Mouse (Mus musculus) sigmoid colon, adult 10 weeks (tissue): ENCODE data around the gene Zfp180. TPM values are rescaled to one million over a fixed set of nuclear protein-coding genes. Genes with fewer than 3 reads are reported as not detected.

Experiments
- polyA plus RNA-seq: library from polyadenylated mRNA; stranded (reverse); fragments of 350-450 nt; fragmentation: Illumina TruSeq; extraction: RNeasy Lipid Tissue Mini Kit (QIAGEN cat#74804); gene quantifications from one replicate; pipeline ENCODE4 v1.2.3, GENCODE M21; 2014; ENCODE audit warnings: low read depth, low replicate concordance

The Zfp180 gene
- polyA plus RNA-seq, result 12.2 TPM

GRCm38 (mm10) chr7:24081634-24082431 lies at the start of gene Zfp180:
Gene Zfp180 (plus strand): TSS chr7:24081924.

DNA sequence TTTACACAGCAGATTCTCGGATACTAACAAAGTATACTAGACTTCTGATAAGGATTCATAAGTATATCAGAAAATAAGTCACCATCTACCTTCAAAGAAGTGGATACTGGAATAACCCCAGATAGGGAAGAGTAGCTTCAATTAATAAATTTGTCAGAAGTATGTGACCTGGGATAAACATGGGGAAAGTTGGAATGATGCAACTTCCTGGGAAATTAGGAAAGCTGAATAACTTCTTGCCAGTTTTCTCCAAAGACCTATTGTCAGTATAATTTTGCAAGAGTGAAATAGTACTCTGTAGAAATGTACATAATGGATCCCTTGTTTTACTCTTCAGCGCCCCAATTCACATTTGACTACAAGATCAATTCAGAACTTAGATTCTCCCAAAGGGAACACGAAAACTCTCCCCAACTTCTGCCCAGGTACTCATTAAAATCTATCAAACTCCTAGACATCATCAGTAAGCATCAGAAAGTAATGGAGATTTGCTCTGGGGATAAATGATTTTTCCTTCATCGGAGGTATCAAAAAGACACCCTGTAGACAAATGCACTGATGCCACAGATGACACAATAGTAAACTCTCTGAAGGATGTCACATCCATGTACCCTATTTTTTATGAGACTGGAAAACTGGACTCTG lies 28.9 kb upstream of the Zfp180 start, which contains the start of gene Vmn1r183:
Gene Vmn1r183, plus strand, starts transcription at position 595 of the 645 bp plus-strand sequence.

DNA sequence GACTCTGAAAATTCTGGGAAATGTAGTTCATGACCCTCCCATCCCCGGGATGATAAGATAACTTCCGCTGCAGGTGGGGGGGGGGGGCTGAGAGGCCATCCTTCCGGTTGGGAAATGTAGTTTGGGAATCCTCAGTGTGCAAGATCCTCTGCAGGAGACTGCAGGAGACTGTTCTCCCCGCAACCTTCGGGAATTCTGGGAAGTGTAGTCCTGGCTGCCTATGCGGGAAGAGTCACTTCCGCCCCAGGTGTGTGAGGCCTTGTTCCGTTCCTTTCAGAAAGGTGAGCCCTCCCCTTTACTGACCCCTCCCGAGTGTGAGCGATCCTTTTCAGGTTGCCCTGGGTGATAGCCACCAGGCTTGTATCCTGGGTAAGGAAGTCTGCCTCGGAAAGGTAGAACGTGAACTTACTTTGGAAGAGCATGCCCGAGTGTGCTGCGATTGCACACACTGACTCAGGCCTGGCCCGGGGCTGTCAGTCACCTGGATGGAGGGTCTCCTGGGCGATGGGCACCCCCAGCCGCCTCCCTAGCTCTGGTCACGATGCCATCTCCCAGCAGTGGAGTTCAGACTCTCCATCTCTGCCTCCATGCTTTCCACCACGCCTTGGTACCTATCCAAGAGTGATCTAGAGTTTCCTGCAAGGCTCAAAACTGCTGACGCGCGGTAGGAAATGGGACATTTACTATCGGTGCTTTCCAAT lies 30.6 kb downstream of the Zfp180 start, which contains the start of gene Zfp112:
Gene Zfp112, plus strand, starts transcription at position 159 of the 701 bp plus-strand sequence.

DNA sequence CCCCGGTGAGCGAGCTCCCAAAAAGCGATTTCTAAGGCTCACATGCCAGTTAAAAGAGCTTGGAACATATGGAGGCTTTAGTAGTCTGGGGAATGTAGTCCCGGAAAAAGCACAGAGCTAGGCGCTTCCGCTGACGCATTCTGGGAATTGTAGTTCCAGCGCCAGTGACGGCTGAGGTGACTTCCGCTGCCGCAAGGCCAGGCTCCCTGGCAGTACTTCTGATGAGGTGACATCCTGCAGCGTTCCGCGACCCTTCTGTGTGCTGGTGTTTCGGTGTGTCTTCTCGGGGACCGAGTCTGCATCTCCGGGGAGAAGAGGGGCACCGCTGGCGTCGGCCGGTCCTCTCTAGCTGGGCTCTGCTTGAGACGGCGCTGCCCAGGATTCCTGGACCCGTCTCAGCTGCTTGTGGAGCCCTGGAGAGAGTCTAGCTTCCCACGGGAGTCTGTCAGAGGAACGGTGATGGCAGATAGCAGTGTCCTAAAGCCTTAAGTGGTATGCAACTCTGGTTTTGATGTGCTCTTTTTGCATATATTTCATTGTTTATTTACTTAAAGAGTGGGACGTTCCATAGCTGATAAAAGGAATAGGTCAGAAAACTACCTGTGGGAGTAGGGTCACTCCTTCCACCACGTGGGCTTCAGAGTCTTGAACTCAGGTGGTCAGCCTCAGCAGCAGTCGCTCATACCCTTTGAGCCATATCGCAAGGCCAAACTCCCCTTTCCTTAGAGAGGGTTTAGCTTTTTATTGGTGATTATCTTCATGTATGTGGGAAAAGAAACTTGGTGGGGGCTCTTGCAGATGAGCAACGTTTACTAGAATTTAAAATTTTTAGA lies 52.5 kb downstream of the Zfp180 start, which contains the start of gene Zfp235:
Gene Zfp235, plus strand, starts transcription at position 174 of the 833 bp plus-strand sequence.

Other genes starting within 250 kb of the Zfp180 start
- not detected for gene Vmn1r176, start 244.6 kb upstream of the Zfp180 start, polyA plus RNA-seq
- gene Vmn1r177, start 215.5 kb upstream of the Zfp180 start, polyA plus RNA-seq, result not detected
- not detected for gene Vmn1r178, start 189.9 kb upstream of the Zfp180 start, polyA plus RNA-seq
- gene Vmn1r179, start 154.9 kb upstream of the Zfp180 start, polyA plus RNA-seq, result not detected
- not detected for gene Vmn1r180, start 131.3 kb upstream of the Zfp180 start, polyA plus RNA-seq
- gene Vmn1r181, start 107.3 kb upstream of the Zfp180 start, polyA plus RNA-seq, result 0.28 TPM
- gene V1rd19, start 80.2 kb upstream of the Zfp180 start, polyA plus RNA-seq, result not detected
- gene Vmn1r183, start 28.7 kb upstream of the Zfp180 start, polyA plus RNA-seq, result not detected
- gene Zfp112, start 30.4 kb downstream of the Zfp180 start, polyA plus RNA-seq, result 1.7 TPM
- 7.3 TPM for gene Zfp235, start 52.2 kb downstream of the Zfp180 start, polyA plus RNA-seq
- 0.50 TPM for gene Zfp114, start 93.1 kb downstream of the Zfp180 start, polyA plus RNA-seq
- gene Zfp111, start 129.5 kb downstream of the Zfp180 start, polyA plus RNA-seq, result 9.3 TPM
- 3.1 TPM for gene Zfp109, start 155.6 kb downstream of the Zfp180 start, polyA plus RNA-seq
- 2.7 TPM for gene Zfp108, start 172.9 kb downstream of the Zfp180 start, polyA plus RNA-seq
- 3.0 TPM for gene Zfp93, start 188.5 kb downstream of the Zfp180 start, polyA plus RNA-seq
- 6.9 TPM for gene Zfp61, start 219.3 kb downstream of the Zfp180 start, polyA plus RNA-seq
- 0.85 TPM for gene Zfp94, start 234.7 kb downstream of the Zfp180 start, polyA plus RNA-seq